Mouse (Mus musculus) G1E (cell line): ENCODE measurements around the gene Cacnb4.

Experiments used
- CTCF ChIP-seq: IDR thresholded peaks from 2 replicates; pipeline ENCODE4 v1.5.1; 2012; ENCODE audit warnings: low read depth, low read length, inconsistent platforms, mixed read lengths
- GATA1 ChIP-seq: IDR thresholded peaks from 2 replicates; pipeline ENCODE4 v1.6.1; 2012; ENCODE audit warnings: borderline replicate concordance, low read length, inconsistent platforms, mixed read lengths
- POLR2AphosphoS5 ChIP-seq: IDR thresholded peaks from 2 replicates; pipeline ENCODE4 v1.6.1; 2012; ENCODE audit warnings: low read depth, low read length, inconsistent platforms; ENCODE audit not compliant: insufficient replicate concordance
- TAL1 ChIP-seq: conservative IDR thresholded peaks from 2 replicates; pipeline ENCODE4 v1.6.1; 2012; ENCODE audit warnings: low read depth, low read length, inconsistent platforms, mixed read lengths

GRCm38 (mm10) chr2:52483496-52483895, 193.1 kb downstream of the Cacnb4 start:
- TF ChIP-seq CTCF (no peak), TAL1 (no peak), GATA1 (no peak), POLR2AphosphoS5 (no peak)
